Mouse (Mus musculus): Measurements from ENCODE around the gene Aurkc.
"Not testable (repeated sequence)": the region's sequence is repeated elsewhere in the genome, so short reads cannot be mapped to it uniquely, and the experiment has no call there.

The Aurkc gene

DNA sequence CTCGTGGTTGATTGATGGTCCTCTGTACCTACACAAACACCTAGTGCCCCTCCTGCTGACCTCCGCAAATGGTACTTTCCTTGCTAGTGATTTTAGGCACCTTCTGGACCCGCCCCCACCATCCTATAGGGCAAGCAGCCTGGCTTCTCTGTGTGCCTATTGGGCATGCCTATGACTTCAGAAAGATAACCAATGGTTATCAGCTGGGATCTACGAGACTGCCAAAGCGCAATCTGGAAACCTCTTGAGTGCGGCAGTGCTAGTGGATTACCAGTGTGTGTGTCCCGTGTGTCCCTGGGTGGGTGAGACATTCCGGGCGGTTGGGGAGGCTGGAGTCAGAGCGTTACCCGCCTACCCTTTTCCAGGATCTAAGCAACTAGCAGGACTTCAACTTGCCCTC, at the start of gene Aurkc:
Gene Aurkc (plus strand): TSS at position 50 of the 400 bp plus-strand sequence.
- DNase-seq = not testable (repeated sequence)

DNA sequence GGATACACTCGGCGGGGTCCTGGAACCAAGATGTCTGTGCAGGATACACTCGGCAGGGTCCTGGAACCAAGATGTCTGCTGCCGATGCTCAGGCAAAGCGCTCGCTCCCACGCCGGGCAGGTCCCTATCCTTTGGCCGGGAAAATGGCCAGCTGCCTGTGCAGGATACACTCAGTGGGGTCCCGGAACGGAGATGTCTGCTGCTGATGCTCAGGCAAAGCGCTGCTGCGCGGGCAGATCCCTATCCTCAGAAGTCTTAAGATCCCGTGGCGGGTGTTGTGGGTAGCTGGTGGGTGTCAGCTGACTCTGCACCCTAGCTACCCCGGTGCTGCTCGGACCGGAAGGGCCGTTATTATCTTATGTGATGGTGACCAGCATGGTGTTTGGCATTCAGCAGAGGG, 47.0 kb upstream of the Aurkc start:
- peak; percentile 57 for DNase-seq

DNA sequence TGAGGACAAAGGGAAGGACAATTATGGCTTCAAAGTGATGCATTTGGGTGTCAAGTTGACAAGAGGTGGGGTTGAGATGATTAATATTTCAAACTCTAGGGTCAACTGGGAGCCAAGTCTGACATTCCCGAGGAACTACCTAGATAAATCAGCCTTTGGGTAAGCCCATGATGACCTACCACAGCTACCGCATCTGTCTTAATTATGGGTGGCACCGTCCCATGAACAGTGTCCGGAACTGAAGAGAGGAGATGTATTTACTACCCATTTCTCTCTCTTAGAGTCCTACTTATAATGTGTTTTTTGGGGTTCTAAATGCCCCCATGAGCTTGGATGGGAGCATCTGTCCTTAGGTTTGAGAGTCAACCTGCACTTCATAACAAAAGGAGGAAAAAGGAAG, 38.5 kb upstream of the Aurkc start:
- no peak for DNase-seq

DNA sequence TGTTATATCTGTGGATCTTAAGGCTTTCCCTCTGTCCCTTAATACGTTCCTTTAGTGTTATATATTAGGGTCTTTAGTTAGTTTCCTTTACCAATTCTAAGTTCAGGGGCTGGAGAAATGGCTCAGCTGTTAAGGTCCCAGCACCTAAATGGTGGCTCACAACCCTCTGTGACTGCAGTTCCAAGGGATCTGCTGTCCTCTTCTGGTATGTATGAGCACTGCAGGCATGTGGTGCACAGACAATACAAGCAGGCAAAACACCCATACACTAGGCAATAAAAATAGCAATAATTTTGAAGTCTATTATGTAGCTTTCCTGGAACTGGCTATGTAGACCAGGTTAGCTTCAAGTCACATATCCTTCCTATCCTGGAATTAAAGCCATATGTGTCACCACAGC, 36.5 kb upstream of the Aurkc start:
- no peak for DNase-seq

DNA sequence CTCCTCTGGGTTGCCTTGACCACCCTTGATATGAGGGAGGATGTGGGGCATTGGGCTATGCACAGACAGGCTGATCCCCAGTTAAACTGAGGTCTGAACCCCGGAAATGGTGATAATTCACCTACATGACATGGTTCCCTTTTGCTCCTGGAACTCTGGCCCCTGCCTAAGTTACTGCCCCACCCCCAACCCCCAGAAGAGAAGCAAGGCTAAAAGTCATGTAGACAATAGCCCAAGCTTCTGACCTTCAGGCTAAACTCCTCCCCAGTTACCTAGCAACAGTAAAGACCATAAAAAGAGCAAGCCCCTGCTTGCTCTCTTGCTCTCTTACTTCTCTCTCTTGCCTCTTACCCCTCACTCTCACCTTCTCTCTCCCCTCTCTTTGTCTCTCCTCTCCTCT, 21.5 kb upstream of the Aurkc start:
- no peak for DNase-seq

DNA sequence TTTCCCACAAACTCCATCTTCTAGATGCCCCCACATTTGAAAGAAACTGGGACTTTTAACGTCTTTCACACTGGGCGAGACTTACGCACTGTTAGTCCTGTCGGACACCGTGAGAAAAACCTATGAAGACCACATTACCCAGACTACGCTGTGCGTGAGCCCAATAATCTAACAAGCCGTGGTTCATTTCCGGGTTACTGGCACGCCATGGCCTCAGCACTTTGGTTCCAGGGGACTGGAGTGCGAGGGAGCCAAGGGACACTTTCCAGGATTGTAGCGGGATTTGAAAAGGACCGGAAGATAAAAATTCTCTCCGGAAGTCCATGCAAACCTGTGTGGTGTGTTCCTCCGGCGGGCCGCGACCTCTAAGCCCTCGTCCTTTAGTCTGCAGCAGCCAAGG, 18.2 kb upstream of the Aurkc start:
- no peak for DNase-seq

DNA sequence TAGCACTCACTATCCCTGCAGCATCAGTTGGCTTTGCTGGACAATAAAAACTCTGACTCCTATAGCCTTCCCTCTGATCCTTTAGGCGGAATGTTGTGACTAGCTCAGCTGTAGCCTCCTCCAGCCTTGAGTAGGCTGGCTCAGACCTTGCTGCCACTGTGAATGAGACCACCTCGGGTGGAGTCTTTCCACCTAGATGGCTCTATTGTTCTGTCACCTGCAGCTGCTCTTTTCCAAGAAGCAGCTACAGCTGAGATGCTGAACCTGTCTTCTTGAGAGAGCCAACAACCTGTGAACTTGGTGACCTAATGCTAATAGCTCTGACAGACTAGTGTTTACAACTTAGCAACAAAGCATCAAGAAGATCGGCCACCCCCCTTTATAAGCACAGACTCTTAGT, 3.8 kb downstream of the Aurkc start:
- not testable (repeated sequence) for DNase-seq

DNA sequence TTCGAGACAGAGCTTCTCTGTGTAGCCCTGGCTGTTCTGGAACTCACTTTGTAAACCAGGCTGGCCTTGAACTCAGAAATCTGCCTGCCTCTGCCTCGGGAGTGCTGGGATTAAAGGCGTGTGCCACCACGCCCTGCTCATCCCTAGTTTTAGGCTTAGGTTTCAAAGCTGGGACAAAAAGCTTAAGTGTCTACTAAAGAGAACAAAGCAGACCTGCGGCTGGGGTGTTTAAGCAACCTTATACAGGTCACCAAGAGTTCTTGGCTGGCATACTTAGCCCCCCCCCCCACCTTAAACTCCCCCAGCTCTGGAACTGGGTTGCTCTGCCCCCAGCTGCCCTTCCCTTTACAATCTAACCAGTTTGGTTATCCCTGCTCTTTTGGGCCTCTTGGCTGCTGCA, 10.3 kb downstream of the Aurkc start:
- DNase-seq = not testable (repeated sequence)

DNA sequence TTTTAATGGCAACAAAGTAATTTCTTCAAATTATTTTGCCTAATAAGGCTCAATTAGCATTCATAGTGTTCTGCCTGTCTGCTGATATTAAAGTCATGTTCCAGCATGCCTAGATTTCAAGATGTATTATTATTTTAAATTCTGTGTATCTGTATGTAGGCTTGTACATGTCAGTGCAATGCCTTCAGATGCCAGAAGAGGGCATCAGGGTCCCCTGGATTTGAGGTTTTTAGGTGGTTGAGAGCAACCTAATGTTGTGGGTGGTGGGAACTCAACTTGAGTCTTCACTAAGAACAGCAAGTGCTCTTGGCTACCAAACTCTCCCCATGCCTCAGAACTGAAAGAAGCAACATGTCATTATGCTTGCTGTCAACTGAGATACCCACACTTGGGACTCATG, 32.3 kb downstream of the Aurkc start:
- DNase-seq = no peak

DNA sequence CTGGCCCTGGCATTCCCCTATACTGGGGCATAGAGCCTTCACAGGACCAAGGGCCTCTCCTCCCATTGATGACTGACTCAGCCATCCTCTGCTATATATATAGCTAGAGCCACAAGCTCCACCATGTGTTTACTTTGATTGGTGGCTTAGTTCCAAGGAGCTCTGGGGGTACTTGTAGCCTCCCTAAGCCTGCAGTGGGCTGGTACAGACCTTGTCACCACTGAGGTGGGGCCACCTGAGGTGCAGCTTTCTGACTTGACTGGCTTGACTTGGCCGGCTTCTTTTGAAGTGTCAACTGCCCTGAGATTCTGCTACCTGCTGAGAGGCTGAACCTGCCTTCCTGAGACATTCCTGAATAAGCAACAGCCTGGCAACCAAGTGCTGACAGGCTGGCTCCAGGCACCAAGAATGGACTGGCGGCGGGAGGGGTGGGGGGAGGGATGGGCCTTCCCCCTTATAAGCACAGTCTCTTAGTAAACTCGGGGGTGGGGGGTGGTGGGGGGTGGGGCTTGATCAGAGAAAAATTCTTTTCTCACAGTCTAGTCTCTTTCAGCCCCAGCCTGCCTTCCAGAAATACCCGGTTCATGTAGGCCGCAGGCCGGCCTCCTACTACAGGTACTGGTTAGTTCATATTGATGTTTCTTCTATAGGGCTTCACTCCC, 54.7 kb downstream of the Aurkc start:
- DNase-seq = not testable (repeated sequence)

All from cerebellum, adult 9-10 months (tissue).